Comparison of ENCODE assay signal across 10 mouse cellular contexts in genomic region chr2:120502605-120502990, GRCm38 (mm10). TPM values are rescaled to one million over a fixed set of nuclear protein-coding genes. Genes with fewer than 3 reads are reported as not detected.
DNase-seq lines count a peak whose midpoint lies in the region; ATAC-seq and TF ChIP-seq lines count a peak whose summit lies in the region.
"Had no signal": no experiment of that assay in that cellular context is flagged by ENCODE, and none has a peak within 500 bp of the region (broad histone marks: within the 10 kb centered on the region; RNA-seq: fewer than 3 reads in every experiment).

No protein-coding gene starts in this region.

- no peak overlapping the region for H3K4me3 ChIP-seq in myocyte
- H3K4me3 ChIP-seq in limb, embryonic 10.5 days: no peak overlapping the region
- H3K4me3 ChIP-seq: erythroblast, embryonic 14.5 days; limb, embryonic 12.5 days had no signal

- H3K4me1 ChIP-seq in limb, embryonic 10.5 days: peaks cover 12% of the 10 kb centered on the region; the same call in 1 of the 2 replicates

- H3K27ac ChIP-seq in limb, embryonic 10.5 days: no peak overlapping the region
- H3K27ac ChIP-seq: limb, embryonic 12.5 days had no signal

- H3ac ChIP-seq in myocyte (ENCODE audit: control insufficient read depth, insufficient read length): no peak overlapping the region

- no peak for TF ChIP-seq POLR2A in myocyte (IDR thresholded peaks at IDR 0.05; ENCODE audit: insufficient read length, low read depth)

- no peak overlapping the region for H3K4me2 ChIP-seq in myocyte (ENCODE audit: low read depth)
- H3K4me2 ChIP-seq: limb, embryonic 12.5 days had no signal

- no peaks in the 10 kb centered on the region for H3K79me2 ChIP-seq in myocyte (ENCODE audit: control insufficient read depth, insufficient read depth)

- H3K9me3 ChIP-seq in limb, embryonic 10.5 days (replicated peaks): no peaks in the 10 kb centered on the region
- H3K9me3 ChIP-seq: limb, embryonic 12.5 days had no signal

- WGBS in limb, embryonic 10.5 days: 78% methylated on average over 3 of the region's 3 CpGs

- DNase-seq in gastrocnemius, postnatal 4 days (ENCODE audit: low spot score in 2 of 2): peak; percentile 32 to 35
- no peak for DNase-seq in gastrocnemius, adult 18-20 months (ENCODE audit: low spot score)
- DNase-seq in ovary, postnatal 14 days (ENCODE audit: low spot score): peak; percentile 13
- DNase-seq in ovary, postnatal 10 days (ENCODE audit: low spot score): no peak
- peak; percentile 20 for DNase-seq in cerebellum, adult 8-10 months
- DNase-seq in limb, embryonic 10.5 days (ENCODE audit: low spot score): no peak

- H3K27me3 ChIP-seq in myocyte (ENCODE audit: control insufficient read depth, insufficient read depth, insufficient read length): no peaks in the 10 kb centered on the region
- no peaks in the 10 kb centered on the region for H3K27me3 ChIP-seq in limb, embryonic 10.5 days (ENCODE audit: low read depth, poor library complexity, severe bottlenecking)
- H3K27me3 ChIP-seq: limb, embryonic 12.5 days had no signal

- peaks cover 7% of the 10 kb centered on the region for H3K36me3 ChIP-seq in myocyte (ENCODE audit: control insufficient read depth, insufficient read depth)
- peaks cover 36% of the 10 kb centered on the region for H3K36me3 ChIP-seq in limb, embryonic 10.5 days

- no peak for ATAC-seq in megakaryocyte progenitor cell, adult 5-6 weeks (replicated peaks; ENCODE audit: poor library complexity)

TF ChIP-seq in myocyte, 11 proteins besides CTCF, POLR2A, EP300 and RAD21:
- TF ChIP-seq MAX (IDR thresholded peaks at IDR 0.05; ENCODE audit: low read depth): no peak
- TF ChIP-seq TCF12 (IDR thresholded peaks at IDR 0.05; ENCODE audit: insufficient read depth, poor library complexity, severe bottlenecking): no peak
- peak; percentile 9 for TF ChIP-seq POLR2AphosphoS2 (IDR thresholded peaks at IDR 0.05; ENCODE audit: insufficient read length, low read depth)

RNA-seq across cellular contexts. Expression of gene Capn3, which starts 46.8 kb away (rescaled TPM):
- total RNA-seq in gastrocnemius, postnatal 4 days (2021): 10 to 100 TPM; 79.3 to 83.4 TPM
- total RNA-seq in gastrocnemius, adult 18-20 months (2021): 100 to 1,000 TPM; 126 to 135 TPM
- 15.9 TPM for polyA plus RNA-seq in myocyte (2012; fragmentation: generic; extraction: Trizol)
- total RNA-seq in megakaryocyte progenitor cell, adult 5-6 weeks (2015): 0.95 and 2.2 TPM in 2 replicates
- total RNA-seq in megakaryocyte progenitor cell, adult 5-6 weeks (2017): 0.68 and 1.2 TPM in 2 replicates
- polyA plus RNA-seq in limb, embryonic 10.5 days (2016; fragmentation: Nextera tagmentation; extraction: Ambion mirVana): 0.30 and 0.58 TPM in 2 replicates
- polyA plus RNA-seq: erythroblast, embryonic 14.5 days had no signal

Comparison
In these comparisons a context has a peak if more than half of its experiments do, and no peak if none do; other contexts are left out.
1. DNase-seq: peak in gastrocnemius, postnatal 4 days (2 of 2), ovary, postnatal 14 days (single experiment) and cerebellum, adult 8-10 months (single experiment); none in gastrocnemius, adult 18-20 months (single experiment), ovary, postnatal 10 days (single experiment) and limb, embryonic 10.5 days (single experiment).
2. RNA of gene Capn3, which starts 46.8 kb away (total RNA-seq): 126 to 135 TPM in gastrocnemius, adult 18-20 months and 79.3 to 83.4 TPM in gastrocnemius, postnatal 4 days; 0.68 to 2.2 TPM in megakaryocyte progenitor cell, adult 5-6 weeks; every median in the first group is over 10 times any median in the second.